In genomic region chr2:131171401-131172104, GRCm38 (mm10) we compare ENCODE assay signal across 8 mouse cellular contexts. TPM values are rescaled to one million over a fixed set of nuclear protein-coding genes. Genes with fewer than 3 reads are reported as not detected.
DNase-seq lines count a peak whose midpoint lies in the region; ATAC-seq and TF ChIP-seq lines count a peak whose summit lies in the region.

No protein-coding gene starts in this region.

- WGBS in cerebellum, adult 2 months: 45% methylated on average over 43 of the region's 43 CpGs
- 5% methylated on average over 43 of the region's 43 CpGs for WGBS in forebrain, embryonic 12.5 days
- 41% methylated on average over 43 of the region's 43 CpGs for WGBS in lung, adult 2 months

- intact Hi-C loops in heart, postnatal 36 days (cut with DNase I): no loop called here

- peak overlapping the region; percentile 32 for H3K4me2 ChIP-seq in forebrain, embryonic 12.5 days

- TF ChIP-seq POLR2A in cerebellum, adult 2 months (IDR thresholded peaks at IDR 0.05; ENCODE audit: borderline replicate concordance, insufficient read depth, low read length): no peak
- no peak for TF ChIP-seq POLR2A in lung, adult 2 months (IDR thresholded peaks at IDR 0.05; ENCODE audit: borderline replicate concordance, extremely low read depth, low read depth, low read length)

- no peak overlapping the region for H3K9ac ChIP-seq in forebrain, embryonic 12.5 days

- no peak overlapping the region for H3K4me3 ChIP-seq in cerebellum, adult 2 months (replicated peaks; ENCODE audit: insufficient read depth, low read depth, low read length)
- peak overlapping the region; percentile 8; the same call in 1 of the 2 replicates for H3K4me3 ChIP-seq in forebrain, embryonic 12.5 days (replicated peaks)
- H3K4me3 ChIP-seq in lung, adult 2 months (replicated peaks; ENCODE audit: extremely low read depth, low read depth, low read length): no peak overlapping the region

- peak; percentile 62 to 69 for DNase-seq in cerebellum, adult 2 months
- DNase-seq in cerebellum, adult 11 months: no peak
- peak; percentile 68 to 71 for DNase-seq in heart, postnatal 36 days
- DNase-seq in layer of hippocampus, adult 18-20 months (ENCODE audit: low spot score in 2 of 2): peak; percentile 73 to 84
- DNase-seq in lung, adult 2 months: peak; percentile 75
- DNase-seq in ovary, postnatal 14 days (ENCODE audit: low spot score): peak; percentile 48
- DNase-seq in urinary bladder, adult 2 months (ENCODE audit: low spot score): peak; percentile 57

- H3K9me3 ChIP-seq in forebrain, embryonic 12.5 days: no peaks in the 10 kb centered on the region

- peaks cover 18% of the 10 kb centered on the region for H3K36me3 ChIP-seq in forebrain, embryonic 12.5 days (replicated peaks)

- H3K27me3 ChIP-seq in cerebellum, adult 2 months (ENCODE audit: control insufficient read depth, insufficient read depth, low read length): no peaks in the 10 kb centered on the region
- H3K27me3 ChIP-seq in forebrain, embryonic 12.5 days: peaks cover 43% of the 10 kb centered on the region

- no peak overlapping the region for H3K27ac ChIP-seq in cerebellum, adult 2 months (ENCODE audit: insufficient read depth, low read length)
- H3K27ac ChIP-seq in forebrain, embryonic 12.5 days: no peak overlapping the region

- ATAC-seq in forebrain, embryonic 12.5 days (ENCODE audit: low FRiP score): no peak

- TF ChIP-seq CTCF in cerebellum, adult 2 months (IDR thresholded peaks at IDR 0.05; ENCODE audit: borderline replicate concordance, insufficient read depth, low read depth, low read length): no peak
- no peak for TF ChIP-seq CTCF in lung, adult 2 months (IDR thresholded peaks at IDR 0.05; ENCODE audit: insufficient read depth, low read length)

- no peaks in the 10 kb centered on the region; the same call in 1 of the 2 replicates for H3K4me1 ChIP-seq in cerebellum, adult 2 months (ENCODE audit: control insufficient read depth, insufficient read depth, low read length)
- peaks cover 37% of the 10 kb centered on the region for H3K4me1 ChIP-seq in forebrain, embryonic 12.5 days
- peaks cover 3% of the 10 kb centered on the region; the same call in 1 of the 2 replicates for H3K4me1 ChIP-seq in lung, adult 2 months (ENCODE audit: control insufficient read depth, insufficient read depth, low read length)

RNA-seq across cellular contexts. Expression of gene Cenpb, which starts 8.3 kb away (rescaled TPM):
- polyA plus RNA-seq in cerebellum, adult 2 months (2012; rRNA removed): 66.2 and 72.5 TPM in 2 replicates
- polyA plus RNA-seq in forebrain, embryonic 12.5 days (2016; fragmentation: Nextera tagmentation; extraction: Ambion mirVana): 15.3 and 16.2 TPM in 2 replicates
- 10 to 100 TPM; 85.1 to 86.2 TPM for total RNA-seq in heart, postnatal 36 days (2021)
- 10 to 100 TPM; 70.4 to 73.5 TPM for total RNA-seq in layer of hippocampus, adult 18-20 months (2021)
- polyA plus RNA-seq in lung, adult 2 months (2012; rRNA removed): 131 and 138 TPM in 2 replicates
- 60.4 and 94.3 TPM in 2 replicates for polyA plus RNA-seq in urinary bladder, adult 2 months (2012; rRNA removed)

RNA-seq across cellular contexts. Expression of gene 1700037H04Rik, which starts 11.7 kb away (rescaled TPM):
- 137 and 143 TPM in 2 replicates for polyA plus RNA-seq in cerebellum, adult 2 months (2012; rRNA removed)
- polyA plus RNA-seq in forebrain, embryonic 12.5 days (2016; fragmentation: Nextera tagmentation; extraction: Ambion mirVana): 104 TPM in 2 replicates
- total RNA-seq in heart, postnatal 36 days (2021): 10 to 100 TPM in 1 of 2 experiments, 1 to 10 TPM in 1; 9.7 to 12.8 TPM
- total RNA-seq in layer of hippocampus, adult 18-20 months (2021): 10 to 100 TPM; 57.7 to 60.0 TPM
- 67.6 and 76.4 TPM in 2 replicates for polyA plus RNA-seq in lung, adult 2 months (2012; rRNA removed)
- 51.9 and 54.5 TPM in 2 replicates for polyA plus RNA-seq in urinary bladder, adult 2 months (2012; rRNA removed)

RNA-seq across cellular contexts. Expression of gene Cdc25b, which starts 15.2 kb away (rescaled TPM):
- polyA plus RNA-seq in cerebellum, adult 2 months (2012; rRNA removed): 25.7 and 26.4 TPM in 2 replicates
- polyA plus RNA-seq in forebrain, embryonic 12.5 days (2016; fragmentation: Nextera tagmentation; extraction: Ambion mirVana): 73.1 and 81.9 TPM in 2 replicates
- total RNA-seq in heart, postnatal 36 days (2021): 1 to 10 TPM; 6.1 to 7.0 TPM
- total RNA-seq in layer of hippocampus, adult 18-20 months (2021): 10 to 100 TPM; 15.5 to 15.9 TPM
- 34.5 and 39.1 TPM in 2 replicates for polyA plus RNA-seq in lung, adult 2 months (2012; rRNA removed)
- polyA plus RNA-seq in urinary bladder, adult 2 months (2012; rRNA removed): 38.9 and 39.3 TPM in 2 replicates

RNA-seq across cellular contexts. Expression of gene Spef1, which starts 15.5 kb away (rescaled TPM):
- polyA plus RNA-seq in cerebellum, adult 2 months (2012; rRNA removed): 9.9 and 10.2 TPM in 2 replicates
- 10.2 and 12.1 TPM in 2 replicates for polyA plus RNA-seq in forebrain, embryonic 12.5 days (2016; fragmentation: Nextera tagmentation; extraction: Ambion mirVana)
- 1 to 10 TPM; 5.7 to 6.2 TPM for total RNA-seq in heart, postnatal 36 days (2021)
- 1 to 10 TPM; 7.2 to 9.0 TPM for total RNA-seq in layer of hippocampus, adult 18-20 months (2021)
- 16.6 and 19.2 TPM in 2 replicates for polyA plus RNA-seq in lung, adult 2 months (2012; rRNA removed)
- 10.3 and 12.4 TPM in 2 replicates for polyA plus RNA-seq in urinary bladder, adult 2 months (2012; rRNA removed)

RNA-seq across cellular contexts. Expression of gene Ap5s1, which starts 35.3 kb away (rescaled TPM):
- 43.7 and 44.7 TPM in 2 replicates for polyA plus RNA-seq in cerebellum, adult 2 months (2012; rRNA removed)
- polyA plus RNA-seq in forebrain, embryonic 12.5 days (2016; fragmentation: Nextera tagmentation; extraction: Ambion mirVana): 29.1 and 30.0 TPM in 2 replicates
- 10 to 100 TPM; 31.5 to 36.5 TPM for total RNA-seq in heart, postnatal 36 days (2021)
- 10 to 100 TPM; 22.1 to 24.4 TPM for total RNA-seq in layer of hippocampus, adult 18-20 months (2021)
- 44.5 and 46.4 TPM in 2 replicates for polyA plus RNA-seq in lung, adult 2 months (2012; rRNA removed)
- polyA plus RNA-seq in urinary bladder, adult 2 months (2012; rRNA removed): 40.0 and 44.7 TPM in 2 replicates
